In the genomic region with DNA sequence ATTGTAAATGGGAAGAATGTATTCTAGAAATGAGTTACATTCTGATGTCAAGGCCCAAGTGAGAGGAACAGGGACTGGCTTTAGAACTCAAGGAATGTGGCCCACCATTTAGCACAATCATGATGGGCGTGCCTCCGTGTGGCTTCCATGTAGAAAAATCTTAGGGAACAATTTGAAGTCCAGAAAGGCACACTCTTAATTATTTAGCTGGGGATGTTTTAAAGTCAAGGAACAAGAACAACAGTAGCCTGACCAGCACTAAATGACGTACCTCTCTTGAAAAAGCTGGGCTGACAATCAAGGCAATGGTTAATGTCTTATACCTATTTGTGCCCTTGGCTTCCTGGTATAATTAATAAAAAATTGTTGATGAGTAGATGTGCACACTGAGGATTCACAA, we compare ENCODE assay signal across 28 mouse cellular contexts.
"Had no signal": no experiment of that assay in that cellular context is flagged by ENCODE, and none has a peak within 500 bp of the region (broad histone marks: within the 10 kb centered on the region; RNA-seq: fewer than 3 reads in every experiment).

No protein-coding gene starts in this region.

- DNase-seq: left cerebral cortex, postnatal 4 days; liver; liver, embryonic 13.5 days; liver, postnatal 0 days; lung, adult 18-20 months; lung, adult 2 months; lung, embryonic 14.5 days; lung, postnatal 10 days; lung, postnatal 14 days; lung, postnatal 36 days; lung, postnatal 4 days; midbrain, embryonic 14.5 days had no signal

- H3K36me3 ChIP-seq: limb, embryonic 10.5 days; limb, embryonic 12.5 days; limb, embryonic 13.5 days; limb, embryonic 15.5 days; liver, embryonic 12.5 days; liver, embryonic 13.5 days; liver, embryonic 15.5 days; lung, embryonic 15.5 days; midbrain, embryonic 10.5 days; midbrain, embryonic 12.5 days; midbrain, embryonic 13.5 days; midbrain, embryonic 15.5 days; neural tube, embryonic 12.5 days had no signal

- H3K27ac ChIP-seq: limb, embryonic 10.5 days; limb, embryonic 12.5 days; limb, embryonic 13.5 days; limb, embryonic 15.5 days; liver, embryonic 12.5 days; liver, embryonic 13.5 days; liver, embryonic 14.5 days; liver, embryonic 15.5 days; lung, embryonic 15.5 days; macrophage; midbrain, embryonic 10.5 days; midbrain, embryonic 12.5 days; midbrain, embryonic 13.5 days; midbrain, embryonic 15.5 days; neural tube, embryonic 12.5 days had no signal

- H3K27me3 ChIP-seq: limb, embryonic 12.5 days; limb, embryonic 13.5 days; limb, embryonic 15.5 days; liver, embryonic 12.5 days; liver, embryonic 13.5 days; liver, embryonic 15.5 days; lung, embryonic 15.5 days; midbrain, embryonic 12.5 days; midbrain, embryonic 13.5 days; midbrain, embryonic 15.5 days; neural tube, embryonic 12.5 days had no signal

- H3K4me1 ChIP-seq: limb, embryonic 10.5 days; limb, embryonic 15.5 days; liver, embryonic 12.5 days; liver, embryonic 13.5 days; liver, embryonic 15.5 days; midbrain, embryonic 10.5 days; midbrain, embryonic 12.5 days; midbrain, embryonic 13.5 days; midbrain, embryonic 15.5 days; neural tube, embryonic 12.5 days had no signal

- H3K4me3 ChIP-seq: limb, embryonic 10.5 days; limb, embryonic 12.5 days; limb, embryonic 13.5 days; limb, embryonic 15.5 days; liver, embryonic 12.5 days; liver, embryonic 13.5 days; liver, embryonic 15.5 days; lung, embryonic 15.5 days; megakaryocyte, embryonic 14.5 days; midbrain, embryonic 10.5 days; midbrain, embryonic 12.5 days; midbrain, embryonic 13.5 days; midbrain, embryonic 15.5 days; myocyte; neural tube, embryonic 12.5 days had no signal
